Mouse (Mus musculus) neural tube, embryonic 15.5 days (tissue): ENCODE measurements around the gene Hunk. TPM values are rescaled to one million over a fixed set of nuclear protein-coding genes. Genes with fewer than 3 reads are reported as not detected.

Experiments
- ATAC-seq: fragments of 200-750 bp; cut with Nextera tagmentation; 2 replicates; pipeline ENCODE4 v1.8.0; 2017; ENCODE audit warnings: mild to moderate bottlenecking, moderate TSS enrichment, moderate library complexity; ENCODE audit not compliant: low FRiP score
- H3K27ac ChIP-seq: fragments of 300-500 bp; sonication (generic); replicated peaks from 2 replicates; pipeline ENCODE4 v1.5.1; 2015; ENCODE audit warnings: mild to moderate bottlenecking, inconsistent platforms
- H3K27me3 ChIP-seq: fragments of 300-500 bp; sonication (generic); replicated peaks from 2 replicates; pipeline ENCODE4 v1.6.1; 2015; ENCODE audit warnings: inconsistent platforms
- H3K36me3 ChIP-seq: fragments of 300-500 bp; sonication (generic); 2 replicates; pipeline ENCODE4 v1.6.1; 2015; ENCODE audit warnings: inconsistent platforms
- H3K4me1 ChIP-seq: fragments of 300-500 bp; sonication (generic); 2 replicates; pipeline ENCODE4 v1.6.1; 2015; ENCODE audit warnings: inconsistent platforms
- H3K4me2 ChIP-seq: fragments of 300-500 bp; sonication (generic); 2 replicates; pipeline ENCODE4 v1.6.1; 2015; ENCODE audit warnings: inconsistent platforms, mild to moderate bottlenecking, moderate library complexity
- H3K4me3 ChIP-seq: fragments of 300-500 bp; sonication (generic); replicated peaks from 2 replicates; pipeline ENCODE4 v1.5.1; 2015; ENCODE audit warnings: mild to moderate bottlenecking, inconsistent platforms
- H3K9ac ChIP-seq: fragments of 300-500 bp; sonication (generic); replicated peaks from 2 replicates; pipeline ENCODE4 v1.6.1; 2015; ENCODE audit warnings: mild to moderate bottlenecking, inconsistent platforms
- H3K9me3 ChIP-seq: fragments of 300-500 bp; sonication (generic); replicated peaks from 2 replicates; pipeline ENCODE4 v1.6.1; 2016; ENCODE audit warnings: inconsistent platforms
- WGBS: fragments of 180-500 bp; shearing (Covaris S2); methylation state at CpG from one replicate; pipeline ENCODE4 v1.1.7; 2015; ENCODE audit warnings: mixed read lengths; 5-methylcytosine and 5-hydroxymethylcytosine counted together
- polyA plus RNA-seq: library from polyadenylated mRNA; unstranded; fragments of >200 nt; fragmentation: Nextera tagmentation; extraction: Ambion mirVana; gene quantifications from 2 replicates; pipeline ENCODE4 v1.2.1, GENCODE M21; 2015

The Hunk gene
- polyA plus RNA-seq, 1 experiment from 2014 or later, result 5.1 TPM

GRCm38 (mm10) chr16:90440654-90441053 lies 54.8 kb downstream of the Hunk start:
- WGBS, result 51% methylated on average over 10 of the region's 10 CpGs
- Histone ChIP-seq H3K4me1 (peaks cover 25% of the 10 kb centered on the region; the same call in 1 of the 2 replicates), H3K27me3 (no peaks in the 10 kb centered on the region), H3K4me3 (no peak overlapping the region), H3K9me3 (no peaks in the 10 kb centered on the region), H3K27ac (no peak overlapping the region), H3K9ac (no peak overlapping the region), H3K36me3 (0 out of 2 replicates have a peak, but pooled peaks cover 4% of the 10 kb centered on the region), H3K4me2 (no peak overlapping the region)
- ATAC-seq, result no peak

GRCm38 (mm10) chr16:90442991-90443390 lies 57.2 kb downstream of the Hunk start:
- 43% methylated on average over 6 of the region's 6 CpGs for WGBS
- H3K4me2 ChIP-seq, result no peak overlapping the region
- no peak for ATAC-seq
- H3K27me3 ChIP-seq, result no peaks in the 10 kb centered on the region
- no peak overlapping the region for H3K4me3 ChIP-seq
- no peaks in the 10 kb centered on the region for H3K9me3 ChIP-seq
- no peak overlapping the region for H3K27ac ChIP-seq
- H3K36me3 ChIP-seq, result 0 out of 2 replicates have a peak, but pooled peaks cover 4% of the 10 kb centered on the region
- H3K9ac ChIP-seq, result no peak overlapping the region
- peaks cover 8% of the 10 kb centered on the region; the same call in 1 of the 2 replicates for H3K4me1 ChIP-seq

DNA sequence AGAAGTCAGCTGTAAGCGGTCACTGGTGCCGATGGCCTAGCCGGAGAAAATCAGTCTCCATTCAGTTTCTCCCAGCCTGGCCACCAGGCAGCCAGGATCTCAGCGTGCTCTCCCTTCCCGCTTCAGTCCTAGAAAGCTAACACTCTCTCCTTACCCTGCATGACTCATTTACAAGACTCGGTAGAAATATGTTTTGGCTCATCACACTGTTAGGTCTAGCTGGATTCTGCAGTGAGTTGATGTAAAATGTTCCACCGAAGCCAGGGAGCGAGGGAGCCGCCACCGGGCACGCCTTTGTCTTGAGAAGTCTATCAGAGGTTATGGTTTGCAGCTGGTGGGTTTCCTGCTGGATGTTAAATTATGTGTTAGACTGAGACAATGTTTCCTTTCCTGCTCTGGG lies 67.4 kb downstream of the Hunk start:
- H3K36me3 ChIP-seq, result peaks cover 16% of the 10 kb centered on the region; the same call in 1 of the 2 replicates
- peaks cover 12% of the 10 kb centered on the region; the same call in 1 of the 2 replicates for H3K4me1 ChIP-seq
- H3K9ac ChIP-seq, result no peak overlapping the region
- no peak for ATAC-seq
- H3K4me2 ChIP-seq, result no peak overlapping the region
- 68% methylated on average over 11 of the region's 11 CpGs for WGBS
- H3K4me3 ChIP-seq, result no peak overlapping the region
- no peaks in the 10 kb centered on the region for H3K27me3 ChIP-seq
- no peaks in the 10 kb centered on the region for H3K9me3 ChIP-seq
- peak overlapping the region; percentile 6; the same call in 1 of the 2 replicates for H3K27ac ChIP-seq

DNA sequence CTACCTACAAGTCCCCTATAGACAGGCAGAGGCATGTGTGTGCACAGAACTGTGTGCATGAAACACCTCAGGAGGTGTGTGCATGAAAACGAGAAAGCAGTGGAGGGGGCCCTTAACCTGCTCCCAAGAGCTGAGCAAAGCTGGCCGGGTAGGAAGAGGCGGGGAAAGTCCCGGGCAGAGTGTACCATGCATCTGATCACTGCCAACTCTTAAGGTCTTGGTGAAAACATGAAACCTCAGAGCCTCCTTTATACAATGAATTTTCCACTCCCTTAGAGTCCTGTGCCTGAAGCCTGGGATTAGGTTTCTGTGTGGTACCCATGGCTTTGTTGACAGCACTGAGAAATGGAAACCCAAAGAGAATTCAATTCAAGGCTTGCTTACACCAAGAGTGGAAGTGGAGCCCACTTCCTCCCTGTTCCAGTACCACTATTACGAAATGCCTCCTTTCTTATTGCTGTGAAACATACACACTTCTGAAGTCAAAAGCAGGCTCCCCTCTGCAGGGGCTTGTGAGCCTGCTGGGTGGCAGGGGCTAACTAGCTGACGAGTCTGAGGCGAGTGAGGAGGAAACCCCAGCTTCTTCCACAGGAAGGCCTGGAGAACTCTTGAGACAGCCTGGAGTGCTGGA lies 70.8 kb downstream of the Hunk start:
- H3K4me1 ChIP-seq, result peaks cover 25% of the 10 kb centered on the region; the same call in 1 of the 2 replicates
- WGBS, result 85% methylated on average over 7 of the region's 7 CpGs
- no peak for ATAC-seq
- H3K4me3 ChIP-seq, result no peak overlapping the region
- no peaks in the 10 kb centered on the region for H3K27me3 ChIP-seq
- H3K36me3 ChIP-seq, result peaks cover 16% of the 10 kb centered on the region; the same call in 1 of the 2 replicates
- no peak overlapping the region for H3K27ac ChIP-seq
- H3K9me3 ChIP-seq, result no peaks in the 10 kb centered on the region
- H3K4me2 ChIP-seq, result no peak overlapping the region
- no peak overlapping the region for H3K9ac ChIP-seq

- Histone ChIP-seq H3K4me2 (no peak overlapping the region), H3K9me3 (no peaks in the 10 kb centered on the region), H3K4me3 (no peak overlapping the region), H3K36me3 (peaks cover 17% of the 10 kb centered on the region; the same call in 1 of the 2 replicates), H3K9ac (no peak overlapping the region), H3K27ac (no peak overlapping the region; the same call in 1 of the 2 replicates), H3K27me3 (no peaks in the 10 kb centered on the region), H3K4me1 (peaks cover 33% of the 10 kb centered on the region)
- ATAC-seq, result no peak
- WGBS, result 39% methylated on average over 11 of the region's 11 CpGs
Measured at GRCm38 (mm10) chr16:90458899-90459610, 73.2 kb downstream of the Hunk start.

GRCm38 (mm10) chr16:90461304-90461905 lies 75.6 kb downstream of the Hunk start:
- H3K4me3 ChIP-seq, result no peak overlapping the region
- H3K36me3 ChIP-seq, result peaks cover 12% of the 10 kb centered on the region
- no peak overlapping the region for H3K27ac ChIP-seq
- ATAC-seq, result no peak
- peaks cover 33% of the 10 kb centered on the region for H3K4me1 ChIP-seq
- no peaks in the 10 kb centered on the region for H3K9me3 ChIP-seq
- 53% methylated on average over 11 of the region's 11 CpGs for WGBS
- no peak overlapping the region for H3K9ac ChIP-seq
- no peak overlapping the region for H3K4me2 ChIP-seq
- H3K27me3 ChIP-seq, result no peaks in the 10 kb centered on the region

GRCm38 (mm10) chr16:90462728-90463275 lies 77.0 kb downstream of the Hunk start:
- H3K27ac ChIP-seq, result 0 out of 2 replicates have a peak overlapping the region, but pooled peaks have one; percentile 6

DNA sequence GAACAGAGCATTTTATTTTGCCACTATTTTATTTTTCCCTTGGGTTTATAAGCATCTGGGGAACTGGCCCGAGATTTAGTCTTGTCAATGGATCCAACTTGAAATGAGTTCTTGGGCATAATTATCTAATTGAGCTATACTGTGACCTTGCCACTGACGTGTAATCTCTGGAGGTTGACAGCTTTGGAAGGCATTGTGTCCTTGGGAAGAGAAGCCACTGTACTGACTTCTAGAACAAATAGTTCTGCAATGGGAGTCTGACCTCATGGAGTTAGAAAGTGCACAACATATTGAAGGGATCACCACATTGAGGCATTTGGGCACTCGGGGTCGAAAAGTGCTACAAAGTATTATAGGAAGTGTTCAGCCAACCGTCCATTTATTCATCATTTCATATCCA lies 79.3 kb downstream of the Hunk start:
- ATAC-seq, result no peak
- H3K4me2 ChIP-seq, result no peak overlapping the region
- H3K4me1 ChIP-seq, result peaks cover 22% of the 10 kb centered on the region
- 92% methylated on average over 5 of the region's 5 CpGs for WGBS
- H3K36me3 ChIP-seq, result peaks cover 31% of the 10 kb centered on the region
- H3K27ac ChIP-seq, result no peak overlapping the region
- H3K9ac ChIP-seq, result no peak overlapping the region
- no peak overlapping the region for H3K4me3 ChIP-seq
- no peaks in the 10 kb centered on the region for H3K9me3 ChIP-seq
- H3K27me3 ChIP-seq, result no peaks in the 10 kb centered on the region

More at GRCm38 (mm10) chr16:90462728-90463275, 77.0 kb downstream of the Hunk start:
- Histone ChIP-seq H3K9me3 (no peaks in the 10 kb centered on the region), H3K4me2 (no peak overlapping the region), H3K9ac (no peak overlapping the region), H3K36me3 (peaks cover 19% of the 10 kb centered on the region), H3K4me1 (peaks cover 33% of the 10 kb centered on the region), H3K27me3 (no peaks in the 10 kb centered on the region), H3K4me3 (no peak overlapping the region)
- no peak for ATAC-seq
- 67% methylated on average over 11 of the region's 11 CpGs for WGBS

DNA sequence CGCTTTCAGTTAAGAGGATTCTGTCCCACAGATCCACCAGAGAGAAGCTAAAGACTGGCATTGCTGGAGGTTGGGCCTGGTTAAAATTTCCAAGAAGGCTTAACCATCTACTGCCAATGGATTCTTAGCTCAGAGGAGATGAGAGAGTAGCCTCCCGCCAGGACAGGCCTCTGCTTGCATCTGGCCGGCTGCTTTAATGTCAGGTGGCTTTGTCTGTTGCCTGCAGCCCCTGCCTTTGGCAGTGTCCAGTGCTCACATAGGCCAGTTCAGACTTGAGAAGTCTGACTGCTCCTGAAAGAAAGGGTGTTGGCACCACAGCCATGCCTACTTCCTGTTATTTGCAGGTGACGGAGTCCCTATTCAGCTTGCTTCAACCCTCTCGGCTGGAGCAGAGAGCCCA lies 82.5 kb downstream of the Hunk start:
- Histone ChIP-seq H3K4me1 (peaks cover under 1% of the 10 kb centered on the region; the same call in 1 of the 2 replicates), H3K4me3 (no peak overlapping the region), H3K4me2 (no peak overlapping the region), H3K27me3 (no peaks in the 10 kb centered on the region), H3K9ac (no peak overlapping the region), H3K27ac (no peak overlapping the region), H3K9me3 (no peaks in the 10 kb centered on the region), H3K36me3 (peaks cover 34% of the 10 kb centered on the region)
- ATAC-seq, result no peak
- 88% methylated on average over 5 of the region's 5 CpGs for WGBS

GRCm38 (mm10) chr16:90475701-90476229 lies 90.0 kb downstream of the Hunk start:
- Histone ChIP-seq H3K27me3 (no peaks in the 10 kb centered on the region), H3K9me3 (no peaks in the 10 kb centered on the region; the same call in 1 of the 2 replicates), H3K4me1 (no peaks in the 10 kb centered on the region), H3K9ac (no peak overlapping the region), H3K4me2 (no peak overlapping the region), H3K27ac (no peak overlapping the region), H3K36me3 (peaks cover 37% of the 10 kb centered on the region), H3K4me3 (no peak overlapping the region)
- ATAC-seq, result no peak
- WGBS, result 91% methylated on average over 16 of the region's 16 CpGs

- no peak for ATAC-seq
- peaks cover 2% of the 10 kb centered on the region; the same call in 1 of the 2 replicates for H3K4me1 ChIP-seq
- 95% methylated on average over 5 of the region's 5 CpGs for WGBS
- no peak overlapping the region for H3K4me3 ChIP-seq
- H3K27me3 ChIP-seq, result no peaks in the 10 kb centered on the region
- H3K4me2 ChIP-seq, result no peak overlapping the region
- no peaks in the 10 kb centered on the region; the same call in 1 of the 2 replicates for H3K9me3 ChIP-seq
- peaks cover 36% of the 10 kb centered on the region for H3K36me3 ChIP-seq
- no peak overlapping the region for H3K27ac ChIP-seq
- no peak overlapping the region for H3K9ac ChIP-seq
Measured at GRCm38 (mm10) chr16:90481612-90482011, 95.8 kb downstream of the Hunk start.
